Mouse (Mus musculus) myocyte (in vitro differentiated cells): ENCODE measurements around the gene Homer2.

Experiments
- CEBPB ChIP-seq: IDR thresholded peaks from 2 replicates; pipeline ENCODE4 v1.6.1; 2011; ENCODE audit warnings: mild to moderate bottlenecking, moderate library complexity; ENCODE audit not compliant: poor library complexity, insufficient read depth, severe bottlenecking
- MAX ChIP-seq: IDR thresholded peaks from one replicate; pipeline ENCODE4 v1.6.1; 2011; ENCODE audit warnings: low read depth, mild to moderate bottlenecking, control low read depth
- MYOG ChIP-seq, 3 experiments: IDR thresholded peaks; one replicate each; pipeline ENCODE4 v1.6.1; 2011; ENCODE audit warnings: control low read depth in 2 of 3, low read depth in 2 of 3, mild to moderate bottlenecking in 2 of 3; ENCODE audit not compliant: insufficient read length in 2 of 3, control insufficient read depth in 1 of 3, insufficient read depth in 1 of 3
- POLR2A ChIP-seq: IDR thresholded peaks from one replicate; pipeline ENCODE4 v1.6.1; 2011; ENCODE audit warnings: low read depth, mild to moderate bottlenecking, control low read depth, moderate library complexity; ENCODE audit not compliant: insufficient read length

DNA sequence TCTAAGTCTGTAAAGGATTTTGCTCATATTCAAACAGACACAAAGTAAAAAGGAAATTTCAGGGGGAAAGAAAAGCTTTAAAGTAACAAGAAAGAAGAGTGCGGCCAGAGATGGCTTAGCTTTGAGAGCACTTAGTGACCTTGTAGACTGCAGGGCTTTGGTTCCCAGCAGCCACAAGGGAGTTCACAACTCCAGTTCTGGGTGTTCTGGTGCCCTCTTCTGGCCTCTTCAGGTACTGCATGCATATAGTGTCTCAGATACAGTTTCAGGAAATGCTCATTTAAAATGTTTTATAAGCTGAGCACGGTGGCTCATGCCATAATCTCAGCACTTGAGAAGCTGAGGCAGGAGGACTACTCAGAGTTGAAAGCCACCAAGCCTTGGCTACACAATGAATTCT, 80.9 kb downstream of the Homer2 start:
- TF ChIP-seq MAX = no peak
- no peak for TF ChIP-seq CEBPB
- no peak for TF ChIP-seq MYOG (IDR thresholded peaks at IDR 0.05; ENCODE audit: control insufficient read depth in 1 of 3, insufficient read depth in 1 of 3, insufficient read length in 2 of 3, low read depth in 2 of 3)
- no peak for TF ChIP-seq POLR2A
